Mouse (Mus musculus) left cerebral cortex, postnatal 10 days (tissue): ENCODE data around the gene Clcn7. TPM values are rescaled to one million over a fixed set of nuclear protein-coding genes. Genes with fewer than 3 reads are reported as not detected.
A peak's percentile ranks its signal among the peaks of the same experiment; 100 is the strongest.

ENCODE experiments used
- DNase-seq, 2 experiments: peaks; one replicate each; pipeline ENCODE4 v3.0.0; 2021 to 2022; ENCODE audit warnings: low spot score in 2 of 2, mixed read lengths in 1 of 2; ENCODE audit errors: extremely low spot score in 1 of 2
- intact Hi-C: fragments of 180-260 bp; cut with DNase I; formaldehyde crosslinking; loops from one replicate; pipeline ENCODE4 v1.15.1; 2025
- total RNA-seq, 2 experiments: library from RNA; stranded (reverse); gene quantifications; 2 replicates each; pipeline ENCODE4 v1.2.3; 2021

Gene Clcn7
- total RNA-seq, 2 experiments from 2014 or later: 44.6 to 44.9 TPM

DNA sequence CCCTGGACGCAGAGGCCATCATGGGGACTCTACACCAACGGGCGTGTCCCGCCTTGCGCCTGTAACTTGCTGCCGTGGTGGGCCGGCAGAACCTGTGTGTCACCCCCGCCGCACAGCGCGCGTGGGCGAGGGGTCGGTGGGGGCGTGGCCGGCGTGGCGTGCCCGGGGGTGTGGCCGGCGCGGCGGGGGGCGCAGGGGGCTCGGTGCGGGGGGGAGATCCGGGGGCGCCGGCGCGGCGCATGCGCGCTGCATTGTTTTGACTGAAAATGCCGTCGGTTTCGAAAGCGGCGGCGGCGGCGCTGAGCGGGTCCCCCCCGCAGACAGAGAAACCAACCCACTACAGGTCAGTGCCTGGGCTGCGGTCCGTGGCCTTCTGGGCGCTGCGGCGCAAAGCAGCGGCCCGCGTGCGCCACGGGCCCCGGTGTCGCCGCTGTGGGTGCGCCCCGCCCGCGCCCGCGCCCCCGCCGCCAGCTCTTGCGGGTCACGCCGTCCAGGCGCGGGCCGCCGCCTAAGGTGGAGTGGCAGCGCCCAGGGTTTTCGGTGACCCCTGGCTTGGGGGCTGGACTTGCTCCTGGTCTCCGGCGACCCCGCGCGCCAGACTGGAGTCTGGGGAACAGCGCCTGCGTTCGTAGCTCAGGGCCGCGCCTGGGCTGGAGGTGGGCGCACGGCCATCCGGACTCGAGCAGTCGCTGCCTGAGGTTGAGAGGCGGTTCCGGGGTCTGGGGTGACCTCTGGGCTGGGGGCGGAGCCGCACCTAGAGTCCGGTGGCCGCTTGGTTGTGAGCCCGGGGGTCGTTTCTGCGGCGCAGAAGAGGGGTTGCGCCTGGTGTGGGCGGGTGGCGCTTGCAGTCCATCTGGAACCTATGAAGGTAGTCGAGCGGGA, 55.2 kb downstream of the Clcn7 start, which contains the start of gene Unkl:
Gene Unkl, plus strand, starts transcription at position 248 of the 882 bp plus-strand sequence.
- intact Hi-C loops: no loop called here

DNA sequence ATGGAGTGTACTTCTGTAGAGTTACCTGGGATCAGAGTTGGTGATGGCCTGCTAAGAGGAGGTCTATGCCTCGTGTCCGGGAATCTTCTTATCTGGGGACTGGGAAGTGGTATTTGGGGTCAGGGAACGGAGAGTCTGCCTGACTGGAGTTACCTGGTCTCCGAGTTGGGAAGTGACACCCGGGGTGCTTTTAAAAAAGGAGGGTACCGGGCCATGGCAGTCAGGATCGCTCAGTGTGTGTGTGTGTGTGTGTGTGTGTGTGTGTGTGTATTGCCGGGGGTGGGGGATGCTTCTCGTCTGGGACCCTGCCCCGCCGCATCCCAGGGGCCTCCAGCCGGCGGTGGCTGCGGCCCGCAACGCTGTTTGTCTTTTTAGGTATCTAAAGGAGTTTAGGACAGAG, 55.9 kb downstream of the Clcn7 start:
- no peak for DNase-seq
- intact Hi-C loops: no loop called here

More for the DNA sequence above, 55.2 kb downstream of the Clcn7 start, which contains the start of gene Unkl:
- peak; percentile 44 to 87 for DNase-seq

DNA sequence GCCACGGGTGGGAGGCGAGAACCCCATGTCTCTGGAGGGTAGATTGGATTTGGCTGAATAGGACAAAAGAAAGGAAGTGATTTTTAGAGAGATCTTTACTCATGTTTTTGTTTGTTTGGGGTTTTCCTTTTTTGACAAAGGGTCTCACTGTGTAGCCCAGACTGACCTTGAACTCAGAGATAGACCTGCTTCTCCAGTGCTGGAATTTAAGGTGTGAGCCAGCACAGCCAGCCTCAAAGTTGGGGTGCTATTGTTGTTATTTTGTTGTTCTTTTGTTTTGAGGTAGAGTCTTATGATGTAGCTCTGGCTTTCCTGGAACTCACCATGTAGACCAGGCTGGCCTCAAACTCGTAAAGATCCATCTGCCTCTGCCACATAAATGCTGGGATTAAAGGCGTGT, 69.2 kb downstream of the Clcn7 start:
- DNase-seq: no peak
- intact Hi-C loops: no loop called here

DNA sequence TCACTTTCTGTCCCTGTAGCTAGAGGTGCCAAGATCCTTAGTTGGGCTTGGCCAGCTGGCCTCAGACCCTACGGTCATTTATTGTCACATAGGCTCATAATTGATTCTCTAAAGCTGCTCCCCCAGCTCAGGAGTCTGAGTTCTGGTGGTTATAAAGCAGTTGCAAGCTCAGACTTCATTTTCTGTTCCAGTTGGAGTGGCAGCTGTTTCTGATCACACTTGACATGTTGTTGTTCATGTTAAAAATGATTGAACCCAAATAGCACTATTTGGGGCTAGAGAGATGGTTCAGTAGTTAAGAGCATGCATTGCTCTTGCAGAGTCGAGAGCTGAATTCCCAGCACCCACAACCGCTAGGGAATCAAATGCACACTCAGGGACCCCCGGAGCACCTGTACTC, 76.8 kb downstream of the Clcn7 start:
- intact Hi-C loops: no loop called here
- DNase-seq: no peak

DNA sequence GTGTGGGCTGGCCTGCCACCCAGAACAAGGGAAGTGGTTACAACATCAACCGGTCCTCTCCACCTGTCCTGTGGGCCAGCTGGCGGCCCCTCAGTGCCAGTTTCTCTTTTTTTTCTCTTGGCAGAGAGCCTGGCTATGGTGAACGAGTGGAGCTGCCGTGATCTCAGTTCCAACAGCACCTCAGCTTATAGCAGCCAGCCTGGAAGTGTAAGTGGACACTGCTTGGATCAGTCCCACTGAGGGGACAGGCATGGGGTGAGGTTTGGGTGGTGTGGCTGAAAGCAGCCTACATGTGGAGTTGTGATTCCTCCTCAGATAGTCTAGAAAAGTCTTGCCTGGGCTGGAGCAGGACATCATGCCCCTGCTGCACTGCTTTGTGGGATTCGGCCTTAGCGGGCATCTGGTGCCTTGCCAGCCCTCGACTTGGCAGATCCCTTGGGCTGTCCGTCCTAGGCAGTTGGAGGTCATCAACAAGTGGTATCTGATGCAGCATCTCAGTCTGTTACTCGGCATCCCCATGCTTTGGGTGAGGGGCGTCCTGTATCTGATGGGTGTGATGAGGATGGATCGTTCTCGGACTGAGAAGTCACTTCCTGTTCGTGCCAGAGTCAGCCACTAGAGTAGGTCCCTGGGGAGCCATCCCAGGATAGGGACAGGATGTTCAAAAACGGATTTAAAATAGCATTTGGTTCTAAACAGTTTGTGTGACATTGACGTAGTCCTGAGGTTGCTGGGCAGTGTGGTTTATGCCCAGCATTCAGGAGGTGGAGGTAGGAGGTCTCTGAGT, 77.7 kb downstream of the Clcn7 start:
- peak in 1 of 2 experiments; percentile 61 for DNase-seq
- intact Hi-C loops: no loop called here

DNA sequence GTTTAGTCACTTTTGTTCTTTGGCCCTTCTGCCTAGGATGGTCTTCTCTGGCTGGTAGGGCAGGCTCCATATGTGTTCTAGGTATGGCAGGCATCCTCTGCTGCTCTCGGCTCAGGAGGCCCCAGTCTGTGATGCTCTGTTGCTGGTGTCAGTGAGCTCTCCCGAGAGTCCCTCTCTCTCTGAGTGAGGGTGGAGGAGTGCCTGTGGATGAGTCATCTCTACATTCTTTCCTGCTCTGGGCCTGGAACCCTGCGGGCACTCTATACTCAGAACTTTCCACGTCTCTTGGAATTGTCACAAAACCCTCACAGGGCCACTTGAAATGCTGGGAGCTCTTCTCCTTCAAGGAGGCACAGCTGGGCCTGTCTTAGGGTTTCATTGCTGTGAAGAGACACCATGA, 78.5 kb downstream of the Clcn7 start:
- DNase-seq: no peak
- intact Hi-C loops: no loop called here

Other genes starting within 250 kb of the Clcn7 start
- 10 to 100 TPM; 37.8 to 40.2 TPM for gene Nubp2, start 247.0 kb upstream of the Clcn7 start, total RNA-seq
- gene Spsb3, start 246.7 kb upstream of the Clcn7 start, total RNA-seq: 10 to 100 TPM; 48.0 to 48.3 TPM
- 10 to 100 TPM; 53.9 to 56.6 TPM for gene Eme2, start 238.3 kb upstream of the Clcn7 start, total RNA-seq
- 10 to 100 TPM; 58.4 to 64.8 TPM for gene Mrps34, start 238.3 kb upstream of the Clcn7 start, total RNA-seq
- gene Nme3, start 236.9 kb upstream of the Clcn7 start, total RNA-seq: 10 to 100 TPM; 42.2 to 43.5 TPM
- 100 to 1,000 TPM; 288 to 297 TPM for gene Mapk8ip3, start 196.4 kb upstream of the Clcn7 start, total RNA-seq
- 10 to 100 TPM; 11.9 to 13.1 TPM for gene Jpt2, start 172.7 kb upstream of the Clcn7 start, total RNA-seq
- gene Cramp1l, start 117.6 kb upstream of the Clcn7 start, total RNA-seq: 10 to 100 TPM; 24.0 to 25.0 TPM
- 10 to 100 TPM; 25.4 to 28.9 TPM for gene Ift140, start 117.3 kb upstream of the Clcn7 start, total RNA-seq
- 1 to 10 TPM; 7.2 to 7.8 TPM for gene Tmem204, start 49.8 kb upstream of the Clcn7 start, total RNA-seq
- 10 to 100 TPM; 35.4 to 41.1 TPM for gene Telo2, start 17.4 kb upstream of the Clcn7 start, total RNA-seq
- gene Ptx4, start 12.6 kb upstream of the Clcn7 start, total RNA-seq: 1 to 10 TPM; 2.0 to 2.3 TPM
- not detected for gene Ccdc154, start 29.1 kb downstream of the Clcn7 start, total RNA-seq
- gene Gm38655, start 42.1 kb downstream of the Clcn7 start, total RNA-seq: not detected
- 10 to 100 TPM; 17.6 to 17.9 TPM for gene BC003965, start 51.2 kb downstream of the Clcn7 start, total RNA-seq
- gene Unkl, start 55.0 kb downstream of the Clcn7 start, total RNA-seq: 10 to 100 TPM; 31.8 to 32.3 TPM
- 10 to 100 TPM; 60.4 to 67.4 TPM for gene Gnptg, start 106.7 kb downstream of the Clcn7 start, total RNA-seq
- gene Tsr3, start 106.8 kb downstream of the Clcn7 start, total RNA-seq: 10 to 100 TPM; 28.6 to 30.3 TPM
- gene Baiap3, start 123.0 kb downstream of the Clcn7 start, total RNA-seq: 10 to 100 TPM; 17.4 to 35.0 TPM
- gene Ube2i, start 141.2 kb downstream of the Clcn7 start, total RNA-seq: 100 to 1,000 TPM; 225 to 230 TPM
- gene Prss34, start 165.0 kb downstream of the Clcn7 start, total RNA-seq: not detected
- not detected for gene Prss28, start 175.3 kb downstream of the Clcn7 start, total RNA-seq
- not detected for gene Prss29, start 185.3 kb downstream of the Clcn7 start, total RNA-seq
- not detected for gene Tpsab1, start 212.2 kb downstream of the Clcn7 start, total RNA-seq
- gene Tpsb2, start 232.9 kb downstream of the Clcn7 start, total RNA-seq: under 1 TPM; 0.54 to 0.77 TPM
- not detected for gene Tpsg1, start 235.9 kb downstream of the Clcn7 start, total RNA-seq